Mouse (Mus musculus) C2C12 (cell line): ENCODE results near the gene Rassf8.

Experiments used
- CTCF ChIP-seq: IDR thresholded peaks from one replicate; pipeline ENCODE4 v1.5.1; 2011; ENCODE audit not compliant: control insufficient read depth, insufficient read depth, insufficient read length
- FOSL1 ChIP-seq: IDR thresholded peaks from one replicate; pipeline ENCODE4 v1.8.0; 2011; ENCODE audit warnings: mild to moderate bottlenecking, low read length; ENCODE audit not compliant: poor library complexity, insufficient read depth, severe bottlenecking

DNA sequence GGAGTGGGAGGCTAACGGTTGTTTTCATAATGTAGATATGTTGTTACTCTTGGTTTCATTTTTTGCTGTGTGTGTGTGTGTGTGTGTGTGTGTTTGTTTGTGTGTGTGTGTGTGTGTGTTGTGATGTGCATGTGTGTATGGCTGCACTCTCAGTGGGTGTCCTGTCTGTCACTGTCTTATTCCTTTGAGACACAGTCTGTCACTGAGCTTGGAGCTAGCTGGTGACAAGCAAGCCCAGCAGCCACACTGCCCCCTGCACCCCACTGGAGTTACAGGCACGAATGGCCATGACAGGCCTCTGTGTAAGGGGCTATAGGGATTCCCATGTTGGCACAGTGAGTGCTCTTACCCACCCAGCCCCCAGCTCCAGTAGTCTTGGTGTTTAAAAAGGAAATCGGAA lies 51.1 kb downstream of the Rassf8 start:
- TF ChIP-seq CTCF (no peak), FOSL1 (no peak)
